Mouse (Mus musculus) lung, adult 2 months (tissue): ENCODE results near the gene Capza1.

Source experiments
- CTCF ChIP-seq: fragments of 200-500 bp; IDR thresholded peaks from 2 replicates; pipeline ENCODE4 v1.5.1; 2011; ENCODE audit warnings: mild to moderate bottlenecking, low read length, control low read depth; ENCODE audit not compliant: insufficient read depth
- POLR2A ChIP-seq: fragments of 200-500 bp; IDR thresholded peaks from 2 replicates; pipeline ENCODE4 v1.6.1; 2011; ENCODE audit warnings: low read depth, mild to moderate bottlenecking, control low read depth, low read length, borderline replicate concordance; ENCODE audit errors: extremely low read depth

DNA sequence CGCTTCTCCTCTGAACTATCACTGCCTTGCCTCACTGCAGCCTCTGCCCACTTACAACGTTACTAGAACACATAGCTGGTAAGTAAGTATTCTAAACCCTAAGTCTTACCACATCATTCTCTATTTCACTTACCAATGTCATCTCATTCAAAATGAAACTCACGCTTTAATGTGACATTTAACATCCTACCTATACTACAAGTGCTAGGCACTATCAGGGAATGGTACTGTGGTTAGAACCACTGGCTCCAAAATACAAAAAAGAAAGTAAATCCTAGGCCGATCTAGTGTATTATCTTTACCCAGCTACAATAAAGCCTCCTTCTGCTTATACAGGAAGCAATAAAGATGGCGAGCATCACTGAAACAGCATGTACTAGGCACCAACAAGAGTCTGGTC, 23.3 kb downstream of the Capza1 start:
- TF ChIP-seq CTCF (no peak), POLR2A (no peak)
